Mouse (Mus musculus) right cerebral cortex, postnatal 14 days (tissue): ENCODE data around the gene Gm5565.
"Not testable (repeated sequence)": the region's sequence is repeated elsewhere in the genome, so short reads cannot be mapped to it uniquely, and the experiment has no call there.

Experiments
- DNase-seq: peaks from one replicate; pipeline ENCODE4 v3.0.0; 2022

The Gm5565 gene

GRCm38 (mm10) chr5:146160439-146160838, at the start of gene Gm5565:
Gene Gm5565 (minus strand): TSS chr5:146160539.
- DNase-seq = not testable (repeated sequence)

DNA sequence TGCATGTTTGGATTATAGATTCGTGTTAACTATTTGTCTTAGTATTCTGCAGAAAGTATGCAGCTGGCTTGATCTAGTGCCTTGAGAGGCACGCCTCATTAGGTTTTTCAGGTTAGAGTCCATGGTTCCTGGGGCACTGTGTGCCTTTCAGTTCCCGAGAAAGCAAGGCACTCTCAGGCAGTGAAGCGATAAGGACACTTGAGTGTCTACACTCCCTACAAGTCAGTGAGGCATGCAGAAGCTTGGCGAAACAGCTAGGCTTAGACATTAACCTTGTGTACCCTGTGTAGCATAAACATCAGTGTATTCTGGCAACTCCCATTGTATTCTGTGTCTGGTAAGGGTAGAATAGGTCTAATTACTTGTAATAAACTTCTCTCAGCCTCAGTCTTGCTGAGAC, 45.2 kb upstream of the Gm5565 start:
- DNase-seq = no peak

- DNase-seq = no peak
These were observed 43.6 kb upstream of the Gm5565 start for GRCm38 (mm10) chr5:146203921-146204320.

- no peak for DNase-seq
These were observed 40.2 kb upstream of the Gm5565 start for GRCm38 (mm10) chr5:146200580-146200979.

DNA sequence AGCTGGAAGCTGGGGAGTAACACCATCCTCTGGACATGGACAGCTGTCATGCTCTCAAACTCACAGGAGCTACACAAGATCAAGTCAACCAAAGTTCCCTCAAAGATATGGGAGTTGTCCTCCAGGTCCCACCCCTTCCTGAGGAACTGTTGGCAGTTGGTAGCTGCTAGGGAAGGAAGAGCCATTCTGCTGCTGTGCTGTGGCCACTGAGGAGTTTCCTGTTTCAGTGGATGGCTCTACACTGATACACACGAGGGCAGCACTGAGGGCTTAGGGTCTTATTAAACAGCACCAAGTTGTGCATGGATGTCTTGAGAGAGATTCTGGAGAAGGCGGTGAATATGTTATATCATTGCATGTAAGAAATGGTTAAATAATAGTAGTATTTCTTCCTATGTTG, 39.2 kb upstream of the Gm5565 start:
- no peak for DNase-seq

- no peak for DNase-seq
These were observed 38.7 kb upstream of the Gm5565 start for GRCm38 (mm10) chr5:146199073-146199472.

DNA sequence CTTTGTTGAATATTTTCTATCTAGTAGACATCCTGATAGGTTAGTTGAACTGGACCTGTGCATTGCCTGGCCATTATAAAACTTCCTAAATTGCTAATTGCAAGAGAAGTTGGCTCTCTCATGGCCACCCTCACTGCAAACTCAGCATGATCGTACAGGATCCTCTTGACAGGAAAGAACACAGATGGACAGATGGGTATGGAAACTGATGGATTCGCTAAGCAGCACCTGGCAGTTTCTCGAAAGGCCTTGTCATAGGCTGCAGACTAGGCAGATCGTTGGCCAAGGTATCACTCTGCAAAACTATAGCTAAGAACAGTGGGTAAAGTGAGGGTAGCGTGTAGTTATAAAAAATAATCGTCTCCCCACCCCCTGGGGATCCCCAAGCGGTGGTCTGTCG, 33.0 kb upstream of the Gm5565 start:
- DNase-seq = no peak

DNA sequence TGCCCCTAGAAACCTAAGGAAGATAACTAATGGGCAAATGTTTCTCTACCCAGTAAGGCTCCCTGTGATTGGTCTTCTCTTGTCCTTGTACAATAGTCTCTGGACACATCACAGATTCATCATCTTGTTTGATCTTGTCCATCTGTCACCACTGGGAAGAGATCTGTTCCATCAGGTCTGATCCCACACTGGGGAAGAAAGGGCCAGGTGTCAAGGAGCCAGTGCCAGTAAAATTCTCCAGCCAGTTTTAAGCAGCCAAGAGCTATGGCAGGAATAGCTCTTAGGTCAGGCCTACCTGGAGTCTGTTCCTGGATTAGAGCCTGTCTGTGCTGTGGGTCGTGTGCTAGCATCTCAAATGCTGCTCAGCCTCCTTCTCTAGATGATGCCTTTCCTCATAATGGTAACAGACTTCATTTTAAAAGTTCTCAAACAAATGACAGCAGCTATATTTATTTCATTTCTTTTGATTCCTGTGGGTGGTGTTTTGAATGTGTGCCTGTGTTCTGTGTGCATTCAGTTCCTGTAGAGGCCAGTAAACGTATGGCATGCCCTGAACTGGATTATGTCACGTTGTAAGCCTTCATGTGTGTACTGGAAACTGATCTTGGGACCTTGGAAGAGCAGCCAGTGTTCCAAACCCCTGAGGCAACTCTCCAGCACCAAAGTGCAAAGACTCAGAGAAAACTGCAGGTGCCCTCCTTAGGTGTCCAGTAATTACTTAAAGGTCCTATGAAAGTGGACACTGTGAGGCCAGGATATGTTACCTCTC, 30.3 kb upstream of the Gm5565 start:
- no peak for DNase-seq

- no peak for DNase-seq
These were observed 29.8 kb upstream of the Gm5565 start for GRCm38 (mm10) chr5:146190093-146190492.

DNA sequence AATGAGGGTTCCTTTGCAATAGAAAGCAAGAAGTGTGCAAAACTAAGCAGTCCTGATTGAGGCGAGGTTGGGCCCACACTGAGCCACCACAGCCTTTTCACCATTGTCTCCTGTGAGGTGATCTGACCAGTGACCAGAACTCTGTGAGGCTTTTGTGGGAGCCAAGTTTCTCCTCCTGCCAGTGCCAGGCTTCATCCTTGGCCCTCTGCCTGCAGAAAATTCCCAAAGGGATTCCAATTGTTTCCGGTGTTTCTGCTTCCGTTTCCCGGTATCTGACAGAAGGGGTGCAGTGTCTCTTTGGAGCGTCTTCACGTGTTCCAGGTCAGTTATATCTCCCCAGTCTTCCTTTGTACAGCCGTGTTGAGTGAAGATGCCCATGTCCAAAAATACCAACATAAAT, 28.4 kb upstream of the Gm5565 start:
- DNase-seq = no peak

GRCm38 (mm10) chr5:146188144-146188543, 27.8 kb upstream of the Gm5565 start:
- no peak for DNase-seq

DNA sequence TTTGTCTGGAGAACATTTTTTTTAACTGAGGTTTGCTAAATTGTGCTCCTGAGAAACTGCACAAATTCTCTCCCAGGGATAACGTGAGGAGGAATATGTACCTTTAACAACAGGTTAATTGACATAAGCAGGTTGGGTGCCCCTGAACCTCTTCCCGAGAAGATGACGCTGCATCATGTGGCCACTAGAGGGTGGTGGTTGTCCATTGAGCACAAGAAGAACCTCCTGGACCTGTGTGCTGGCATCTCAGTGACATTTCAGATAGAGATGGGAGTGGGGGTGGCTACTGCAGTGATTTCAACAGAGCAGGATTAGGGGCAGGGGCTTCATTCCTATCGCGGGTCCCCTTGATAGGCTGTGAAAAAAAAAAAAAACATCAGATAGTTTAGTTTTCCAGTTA, 27.1 kb upstream of the Gm5565 start:
- DNase-seq = peak; percentile 69

DNA sequence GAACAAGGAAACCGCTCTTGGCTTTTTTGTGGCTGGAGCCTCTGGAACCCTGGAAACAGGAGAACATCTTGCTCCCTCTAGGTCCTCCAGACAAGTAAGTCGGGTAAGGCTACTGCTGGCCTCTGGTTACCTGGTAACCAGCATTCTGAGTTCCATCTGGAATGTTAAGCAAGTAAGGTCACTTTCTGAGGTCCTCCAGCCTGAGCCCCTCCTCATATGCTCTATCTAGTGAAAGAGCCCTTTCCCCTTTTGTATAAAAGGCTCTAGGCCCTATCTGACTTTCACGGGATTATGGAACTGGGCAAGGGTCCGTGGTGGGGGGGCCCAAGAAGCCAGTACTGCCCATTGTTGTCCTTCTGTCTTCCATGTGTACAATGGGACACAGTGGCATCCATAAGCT, 24.9 kb upstream of the Gm5565 start, which contains the start of gene 1700001J03Rik:
Gene 1700001J03Rik, minus strand, starts transcription at position 101 of the 400 bp plus-strand sequence.
- not testable (repeated sequence) for DNase-seq

GRCm38 (mm10) chr5:146172744-146173143, 12.4 kb upstream of the Gm5565 start:
- DNase-seq = not testable (repeated sequence)

DNA sequence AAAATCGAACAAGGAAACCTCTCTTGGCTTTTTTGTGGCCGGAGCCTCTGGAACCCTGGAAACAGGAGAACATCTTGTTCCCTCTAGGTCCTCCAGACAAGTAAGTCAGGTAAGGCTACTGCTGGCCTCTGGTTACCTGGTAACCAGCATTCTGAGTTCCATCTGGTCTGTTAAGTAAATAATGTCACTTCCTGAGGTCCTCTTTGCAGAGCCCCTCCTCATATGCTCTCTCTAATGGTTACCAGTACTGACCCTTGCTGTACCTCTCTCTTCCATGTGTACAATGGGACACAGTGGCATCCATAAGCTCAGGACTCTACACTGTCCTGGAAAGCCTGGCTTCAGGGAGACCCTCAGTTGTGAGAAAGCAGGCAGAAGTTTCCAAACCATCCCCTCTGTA, 10.3 kb upstream of the Gm5565 start, which contains the start of gene Gm6309:
Gene Gm6309, minus strand, starts transcription at position 101 of the 400 bp plus-strand sequence.
- not testable (repeated sequence) for DNase-seq

GRCm38 (mm10) chr5:146158326-146158725, 2.0 kb downstream of the Gm5565 start:
- not testable (repeated sequence) for DNase-seq

- no peak for DNase-seq
These were observed 9.9 kb downstream of the Gm5565 start for GRCm38 (mm10) chr5:146150454-146150853.

DNA sequence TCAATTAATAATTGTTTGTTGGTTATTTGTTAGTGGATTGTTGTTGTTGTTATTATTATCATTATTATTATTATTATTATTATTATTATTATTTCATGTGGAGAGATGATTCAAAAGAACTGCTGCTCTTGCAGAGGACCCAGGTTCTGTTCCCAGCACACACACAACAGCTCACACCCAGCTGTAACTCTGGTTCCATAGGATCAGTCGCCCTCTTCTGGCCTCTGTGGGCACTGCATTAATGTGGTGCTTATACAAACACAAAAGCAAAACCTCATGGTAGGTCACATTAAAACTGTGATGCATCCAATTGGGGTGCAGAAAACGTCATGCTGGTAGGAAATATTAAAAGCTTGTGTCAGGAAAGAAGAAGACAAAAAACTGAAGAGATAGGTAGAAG, 12.4 kb downstream of the Gm5565 start:
- no peak for DNase-seq
